Mouse (Mus musculus) midbrain, embryonic 16.5 days (tissue): ENCODE data around the gene Trim56. TPM values are rescaled to one million over a fixed set of nuclear protein-coding genes. Genes with fewer than 3 reads are reported as not detected.
"Not testable (repeated sequence)": the region's sequence is repeated elsewhere in the genome, so short reads cannot be mapped to it uniquely, and the experiment has no call there.

Source experiments
- ATAC-seq: fragments of 200-750 bp; cut with Nextera tagmentation; 2 replicates; pipeline ENCODE4 v1.8.0; 2017; ENCODE audit warnings: moderate TSS enrichment
- H3K27ac ChIP-seq: fragments of 300-500 bp; sonication (generic); 2 replicates; pipeline ENCODE4 v1.5.1; 2014; ENCODE audit warnings: mild to moderate bottlenecking, low read length, mixed read lengths
- H3K27me3 ChIP-seq: fragments of 300-500 bp; sonication (generic); 2 replicates; pipeline ENCODE4 v1.6.1; 2014; ENCODE audit warnings: low read depth, low read length, mixed read lengths; ENCODE audit not compliant: control insufficient read depth, insufficient read depth
- H3K36me3 ChIP-seq: fragments of 300-500 bp; sonication (generic); 2 replicates; pipeline ENCODE4 v1.6.1; 2014; ENCODE audit warnings: mild to moderate bottlenecking, low read length, moderate library complexity, mixed read lengths; ENCODE audit not compliant: control insufficient read depth, insufficient read depth
- H3K4me1 ChIP-seq: fragments of 300-500 bp; sonication (generic); 2 replicates; pipeline ENCODE4 v1.6.1; 2014; ENCODE audit warnings: mild to moderate bottlenecking, low read length, mixed read lengths; ENCODE audit not compliant: control insufficient read depth, insufficient read depth
- H3K4me2 ChIP-seq: fragments of 300-500 bp; sonication (generic); 2 replicates; pipeline ENCODE4 v1.6.1; 2014; ENCODE audit warnings: mild to moderate bottlenecking, low read length, mixed read lengths
- H3K4me3 ChIP-seq: fragments of 300-500 bp; sonication (generic); 2 replicates; pipeline ENCODE4 v1.5.1; 2014; ENCODE audit warnings: low read depth, mild to moderate bottlenecking, low read length, moderate library complexity, mixed read lengths
- H3K9ac ChIP-seq: fragments of 300-500 bp; sonication (generic); 2 replicates; pipeline ENCODE4 v1.6.1; 2014; ENCODE audit warnings: low read depth, low read length, mixed read lengths
- H3K9me3 ChIP-seq: fragments of 300-500 bp; sonication (generic); replicated peaks from 2 replicates; pipeline ENCODE4 v1.6.1; 2014; ENCODE audit warnings: mild to moderate bottlenecking, low read length, mixed read lengths; ENCODE audit not compliant: control insufficient read depth, poor library complexity, severe bottlenecking
- WGBS: fragments of 180-500 bp; shearing (Covaris S2); extraction: QIAGEN DNeasy Blood & Tissue Kit; methylation state at CpG from one replicate; pipeline ENCODE4 v1.1.7; 2014; 5-methylcytosine and 5-hydroxymethylcytosine counted together
- polyA plus RNA-seq: library from polyadenylated mRNA; unstranded; fragments of >200 nt; fragmentation: Nextera tagmentation; extraction: Ambion mirVana; gene quantifications from 2 replicates; pipeline ENCODE4 v1.2.1, GENCODE M21; 2015

Gene Trim56
- 1.8 and 2.5 TPM in 2 replicates for polyA plus RNA-seq

GRCm38 (mm10) chr5:137115866-137116847 is at the start of gene Trim56:
Gene Trim56, minus strand, starts transcription at chr5:137116209.
- H3K27ac ChIP-seq = no peak within 1 kb of the TSS
- peak within 1 kb of the TSS; percentile 54 for H3K9ac ChIP-seq
- ATAC-seq = no peak

GRCm38 (mm10) chr5:137161853-137162252 is 45.8 kb upstream of the Trim56 start:
- 66% methylated on average over 4 of the region's 4 CpGs for WGBS
- H3K27ac ChIP-seq = no peak overlapping the region
- no peak overlapping the region for H3K9ac ChIP-seq
- no peak overlapping the region for H3K4me2 ChIP-seq
- no peaks in the 10 kb centered on the region; the same call in 1 of the 2 replicates for H3K9me3 ChIP-seq
- no peaks in the 10 kb centered on the region for H3K27me3 ChIP-seq
- no peak for ATAC-seq
- H3K4me1 ChIP-seq = no peaks in the 10 kb centered on the region
- no peak overlapping the region for H3K4me3 ChIP-seq
- H3K36me3 ChIP-seq = no peaks in the 10 kb centered on the region

More at GRCm38 (mm10) chr5:137115866-137116847, at the start of gene Trim56:
- Histone ChIP-seq H3K4me3 (peak within 1 kb of the TSS; percentile 36), H3K9me3 (no peaks in the 10 kb centered on the region), H3K36me3 (no peaks in the 10 kb centered on the region), H3K4me2 (peak within 1 kb of the TSS; percentile 51), H3K4me1 (peaks cover 8% of the 10 kb centered on the region), H3K27me3 (no peaks in the 10 kb centered on the region)
- WGBS = 12% methylated on average over 29 of the region's 29 CpGs

GRCm38 (mm10) chr5:137159461-137159860 is 43.5 kb upstream of the Trim56 start:
- Histone ChIP-seq H3K4me1 (no peaks in the 10 kb centered on the region), H3K36me3 (no peaks in the 10 kb centered on the region), H3K9ac (no peak overlapping the region), H3K4me3 (no peak overlapping the region), H3K4me2 (no peak overlapping the region), H3K9me3 (no peaks in the 10 kb centered on the region; the same call in 1 of the 2 replicates), H3K27ac (no peak overlapping the region), H3K27me3 (no peaks in the 10 kb centered on the region)
- 42% methylated on average over 11 of the region's 11 CpGs for WGBS
- ATAC-seq = no peak

- Histone ChIP-seq H3K27me3 (no peaks in the 10 kb centered on the region), H3K27ac (no peak overlapping the region), H3K4me2 (no peak overlapping the region), H3K9me3 (peaks cover 10% of the 10 kb centered on the region; the same call in 1 of the 2 replicates), H3K4me1 (no peaks in the 10 kb centered on the region), H3K9ac (no peak overlapping the region), H3K4me3 (no peak overlapping the region), H3K36me3 (no peaks in the 10 kb centered on the region)
- no peak for ATAC-seq
- WGBS = 93% methylated on average over 5 of the region's 5 CpGs
Measured at GRCm38 (mm10) chr5:137153289-137153688, 37.3 kb upstream of the Trim56 start.

- no peaks in the 10 kb centered on the region for H3K4me1 ChIP-seq
- H3K9me3 ChIP-seq = peaks cover 10% of the 10 kb centered on the region; the same call in 1 of the 2 replicates
- no peaks in the 10 kb centered on the region for H3K36me3 ChIP-seq
- no peak overlapping the region for H3K27ac ChIP-seq
- H3K9ac ChIP-seq = no peak overlapping the region
- H3K4me3 ChIP-seq = no peak overlapping the region
- WGBS = 72% methylated on average over 2 of the region's 2 CpGs
- ATAC-seq = no peak
- H3K27me3 ChIP-seq = no peaks in the 10 kb centered on the region
- no peak overlapping the region for H3K4me2 ChIP-seq
Measured at GRCm38 (mm10) chr5:137152623-137153022, 36.6 kb upstream of the Trim56 start.

- not testable (repeated sequence) for H3K9me3 ChIP-seq, H3K4me2 ChIP-seq, H3K27me3 ChIP-seq, H3K36me3 ChIP-seq, H3K4me3 ChIP-seq, H3K27ac ChIP-seq, H3K9ac ChIP-seq, H3K4me1 ChIP-seq, ATAC-seq
Measured at GRCm38 (mm10) chr5:137149272-137149882, 33.4 kb upstream of the Trim56 start, which contains the start of gene Muc3. Gene Muc3, minus strand, starts transcription at chr5:137149322.

- ATAC-seq = no peak
- Histone ChIP-seq H3K36me3 (no peaks in the 10 kb centered on the region), H3K9me3 (no peaks in the 10 kb centered on the region), H3K27ac (no peak overlapping the region), H3K9ac (no peak overlapping the region), H3K27me3 (peaks cover 2% of the 10 kb centered on the region; the same call in 1 of the 2 replicates), H3K4me3 (no peak overlapping the region), H3K4me2 (no peak overlapping the region), H3K4me1 (no peaks in the 10 kb centered on the region)
- WGBS = 51% methylated on average over 3 of the region's 3 CpGs
Measured at GRCm38 (mm10) chr5:137140836-137141235, 24.8 kb upstream of the Trim56 start.

- no peaks in the 10 kb centered on the region for H3K36me3 ChIP-seq
- 88% methylated on average over 10 of the region's 10 CpGs for WGBS
- H3K9ac ChIP-seq = no peak overlapping the region
- no peaks in the 10 kb centered on the region for H3K9me3 ChIP-seq
- H3K4me3 ChIP-seq = no peak overlapping the region
- no peak overlapping the region for H3K27ac ChIP-seq
- no peaks in the 10 kb centered on the region for H3K4me1 ChIP-seq
- peaks cover 2% of the 10 kb centered on the region; the same call in 1 of the 2 replicates for H3K27me3 ChIP-seq
- ATAC-seq = no peak
- no peak overlapping the region for H3K4me2 ChIP-seq
Measured at GRCm38 (mm10) chr5:137138977-137139376, 23.0 kb upstream of the Trim56 start.

GRCm38 (mm10) chr5:137134959-137135358 is 18.9 kb upstream of the Trim56 start:
- no peaks in the 10 kb centered on the region for H3K9me3 ChIP-seq
- H3K4me3 ChIP-seq = no peak overlapping the region
- peaks cover 2% of the 10 kb centered on the region; the same call in 1 of the 2 replicates for H3K27me3 ChIP-seq
- ATAC-seq = no peak
- no peaks in the 10 kb centered on the region for H3K4me1 ChIP-seq
- H3K36me3 ChIP-seq = no peaks in the 10 kb centered on the region
- no peak overlapping the region for H3K4me2 ChIP-seq
- H3K27ac ChIP-seq = no peak overlapping the region
- 43% methylated on average over 11 of the region's 11 CpGs for WGBS
- H3K9ac ChIP-seq = no peak overlapping the region
